Mouse (Mus musculus): ENCODE data around the gene Abca8a. TPM values are rescaled to one million over a fixed set of nuclear protein-coding genes. Genes with fewer than 3 reads are reported as not detected.
"Not testable (repeated sequence)": the region's sequence is repeated elsewhere in the genome, so short reads cannot be mapped to it uniquely, and the experiment has no call there.

Abca8a gene
- polyA plus RNA-seq, 1 experiment: 6.1 TPM

GRCm38 (mm10) chr11:109990256-109990655 lies 105.5 kb downstream of the Abca8a start:
- DNase-seq (ENCODE audit: extremely low spot score in 1 of 2, low spot score in 1 of 2): no peak

DNA sequence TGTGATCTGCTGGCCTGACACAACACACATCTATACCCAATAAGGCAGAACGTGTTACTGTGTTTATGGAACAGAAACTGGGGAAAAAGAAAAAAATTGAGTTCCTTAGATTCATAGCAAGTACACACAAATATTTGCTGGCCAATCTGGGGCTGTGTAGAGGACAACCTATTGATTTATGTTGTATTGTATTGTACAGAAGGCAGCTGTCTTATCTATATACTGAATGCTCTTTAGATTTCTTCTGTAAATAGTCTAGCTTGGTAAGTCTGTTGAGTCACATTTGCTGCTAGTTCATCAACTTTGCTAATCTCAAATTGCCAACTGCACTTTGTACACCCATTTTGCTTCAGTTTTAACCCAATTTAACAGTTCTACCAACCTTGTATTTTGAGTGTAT lies 107.6 kb downstream of the Abca8a start:
- DNase-seq (ENCODE audit: extremely low spot score in 1 of 2, low spot score in 1 of 2): no peak

- not testable (repeated sequence) for DNase-seq (ENCODE audit: extremely low spot score in 1 of 2, low spot score in 1 of 2)
Observed at GRCm38 (mm10) chr11:109987460-109988072, 108.2 kb downstream of the Abca8a start.

GRCm38 (mm10) chr11:109981872-109982271 lies 113.9 kb downstream of the Abca8a start:
- DNase-seq (ENCODE audit: extremely low spot score in 1 of 2, low spot score in 1 of 2): no peak

Other genes with a start within 250 kb of the Abca8a start
- gene Abca8b, start 100.1 kb downstream of the Abca8a start, polyA plus RNA-seq (2012; rRNA removed): 7.6 and 9.7 TPM in 2 replicates
- 2.5 and 3.4 TPM in 2 replicates for gene Abca9, start 72.2 kb upstream of the Abca8a start, polyA plus RNA-seq (2012; rRNA removed)
- gene Abca6, start 155.8 kb upstream of the Abca8a start, polyA plus RNA-seq (2012; rRNA removed): 0.86 and 0.90 TPM in 2 replicates
- gene Abca5, start 241.7 kb upstream of the Abca8a start, polyA plus RNA-seq (2012; rRNA removed): 11.0 and 12.5 TPM in 2 replicates

All from frontal cortex, adult 2 months (tissue).